Mouse (Mus musculus) neural tube, embryonic 15.5 days (tissue): Measurements from ENCODE around the gene Cdt1. TPM values are rescaled to one million over a fixed set of nuclear protein-coding genes. Genes with fewer than 3 reads are reported as not detected.
A peak's percentile ranks its signal among the peaks of the same experiment; 100 is the strongest.

Experiments
- ATAC-seq: fragments of 200-750 bp; cut with Nextera tagmentation; 2 replicates; pipeline ENCODE4 v1.8.0; 2017; ENCODE audit warnings: mild to moderate bottlenecking, moderate TSS enrichment, moderate library complexity; ENCODE audit not compliant: low FRiP score
- H3K27ac ChIP-seq: fragments of 300-500 bp; sonication (generic); replicated peaks from 2 replicates; pipeline ENCODE4 v1.5.1; 2015; ENCODE audit warnings: mild to moderate bottlenecking, inconsistent platforms
- H3K27me3 ChIP-seq: fragments of 300-500 bp; sonication (generic); replicated peaks from 2 replicates; pipeline ENCODE4 v1.6.1; 2015; ENCODE audit warnings: inconsistent platforms
- H3K36me3 ChIP-seq: fragments of 300-500 bp; sonication (generic); 2 replicates; pipeline ENCODE4 v1.6.1; 2015; ENCODE audit warnings: inconsistent platforms
- H3K4me1 ChIP-seq: fragments of 300-500 bp; sonication (generic); 2 replicates; pipeline ENCODE4 v1.6.1; 2015; ENCODE audit warnings: inconsistent platforms
- H3K4me2 ChIP-seq: fragments of 300-500 bp; sonication (generic); 2 replicates; pipeline ENCODE4 v1.6.1; 2015; ENCODE audit warnings: inconsistent platforms, mild to moderate bottlenecking, moderate library complexity
- H3K4me3 ChIP-seq: fragments of 300-500 bp; sonication (generic); replicated peaks from 2 replicates; pipeline ENCODE4 v1.5.1; 2015; ENCODE audit warnings: mild to moderate bottlenecking, inconsistent platforms
- H3K9ac ChIP-seq: fragments of 300-500 bp; sonication (generic); replicated peaks from 2 replicates; pipeline ENCODE4 v1.6.1; 2015; ENCODE audit warnings: mild to moderate bottlenecking, inconsistent platforms
- H3K9me3 ChIP-seq: fragments of 300-500 bp; sonication (generic); replicated peaks from 2 replicates; pipeline ENCODE4 v1.6.1; 2016; ENCODE audit warnings: inconsistent platforms
- WGBS: fragments of 180-500 bp; shearing (Covaris S2); methylation state at CpG from one replicate; pipeline ENCODE4 v1.1.7; 2015; ENCODE audit warnings: mixed read lengths; 5-methylcytosine and 5-hydroxymethylcytosine counted together
- polyA plus RNA-seq: library from polyadenylated mRNA; unstranded; fragments of >200 nt; fragmentation: Nextera tagmentation; extraction: Ambion mirVana; gene quantifications from 2 replicates; pipeline ENCODE4 v1.2.1, GENCODE M21; 2015

The Cdt1 gene
- 6.8 and 15.4 TPM in 2 replicates for polyA plus RNA-seq

DNA sequence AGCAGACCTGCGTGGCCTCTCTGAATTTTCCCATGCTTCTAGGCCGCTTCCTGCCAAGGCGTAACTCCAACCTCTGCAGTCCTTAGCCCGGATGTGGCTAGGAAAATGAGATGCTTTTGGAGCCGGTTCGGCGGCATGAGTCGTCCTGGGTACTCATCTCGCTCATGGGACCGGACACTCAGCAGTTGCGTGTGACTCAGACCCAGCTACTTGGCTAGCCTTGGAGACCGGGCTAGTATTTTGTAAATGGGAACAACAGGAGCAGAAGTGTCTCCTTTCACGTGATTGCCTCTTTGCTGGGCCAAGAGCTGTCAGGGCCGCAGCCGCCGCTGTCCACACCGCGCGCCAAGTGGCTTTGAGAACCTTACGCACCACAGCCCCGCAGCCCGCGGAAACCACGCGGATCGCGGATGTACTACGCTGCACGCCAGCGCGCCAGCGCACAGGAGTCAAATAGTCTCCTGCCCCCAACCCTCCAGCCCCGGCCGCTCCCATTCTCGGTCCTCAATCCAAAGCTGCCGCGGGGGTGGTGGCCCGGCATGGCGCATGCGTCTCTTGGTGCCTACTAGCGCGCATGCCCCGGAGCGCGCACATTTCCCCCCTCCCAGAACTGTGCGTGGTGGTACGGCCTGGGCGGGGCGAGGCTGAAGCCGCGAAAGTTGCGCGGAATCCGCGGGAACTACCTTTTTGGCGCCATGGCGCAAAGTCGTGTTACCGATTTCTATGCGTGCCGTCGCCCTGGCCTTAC lies at the start of gene Cdt1:
TSS of gene Cdt1 (plus strand) at position 655 of the 748 bp plus-strand sequence.
- ATAC-seq, result peak; percentile 96
- Histone ChIP-seq H3K4me3 (peak within 1 kb of the TSS; percentile 82), H3K36me3 (peaks cover 15% of the 10 kb centered on the region), H3K4me2 (peak within 1 kb of the TSS; percentile 98), H3K9ac (peak within 1 kb of the TSS; percentile 65), H3K27ac (peak within 1 kb of the TSS; percentile 90), H3K4me1 (peaks cover 25% of the 10 kb centered on the region), H3K27me3 (no peaks in the 10 kb centered on the region), H3K9me3 (no peaks in the 10 kb centered on the region)
- WGBS, result under 1% methylated on average over 62 of the region's 62 CpGs

DNA sequence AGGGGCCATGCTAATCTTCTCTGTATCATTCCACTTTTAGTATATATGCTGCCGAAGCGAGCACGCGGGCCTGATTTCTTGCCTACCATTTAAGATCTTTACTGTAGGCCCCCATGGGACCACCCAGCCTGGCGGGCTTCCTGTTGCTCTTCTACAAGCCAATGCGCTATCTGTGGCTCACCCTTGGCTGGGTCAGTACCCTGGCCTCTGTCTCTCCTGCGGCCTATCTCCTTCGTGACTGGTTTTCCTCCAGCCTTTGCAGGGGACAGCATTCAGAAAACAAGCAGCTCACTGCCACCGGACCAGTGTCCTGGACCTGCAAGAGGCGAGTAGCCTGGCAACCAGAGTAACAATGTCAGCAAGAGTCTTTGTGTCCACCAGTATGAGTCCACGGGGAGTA lies 47.2 kb upstream of the Cdt1 start:
- WGBS, result 76% methylated on average over 11 of the region's 11 CpGs
- no peak overlapping the region for H3K4me2 ChIP-seq
- H3K9ac ChIP-seq, result no peak overlapping the region
- peaks cover 6% of the 10 kb centered on the region; the same call in 1 of the 2 replicates for H3K27me3 ChIP-seq
- H3K36me3 ChIP-seq, result no peaks in the 10 kb centered on the region
- no peaks in the 10 kb centered on the region for H3K9me3 ChIP-seq
- no peak overlapping the region for H3K4me3 ChIP-seq
- peaks cover 34% of the 10 kb centered on the region for H3K4me1 ChIP-seq
- no peak overlapping the region; the same call in 1 of the 2 replicates for H3K27ac ChIP-seq
- no peak for ATAC-seq

DNA sequence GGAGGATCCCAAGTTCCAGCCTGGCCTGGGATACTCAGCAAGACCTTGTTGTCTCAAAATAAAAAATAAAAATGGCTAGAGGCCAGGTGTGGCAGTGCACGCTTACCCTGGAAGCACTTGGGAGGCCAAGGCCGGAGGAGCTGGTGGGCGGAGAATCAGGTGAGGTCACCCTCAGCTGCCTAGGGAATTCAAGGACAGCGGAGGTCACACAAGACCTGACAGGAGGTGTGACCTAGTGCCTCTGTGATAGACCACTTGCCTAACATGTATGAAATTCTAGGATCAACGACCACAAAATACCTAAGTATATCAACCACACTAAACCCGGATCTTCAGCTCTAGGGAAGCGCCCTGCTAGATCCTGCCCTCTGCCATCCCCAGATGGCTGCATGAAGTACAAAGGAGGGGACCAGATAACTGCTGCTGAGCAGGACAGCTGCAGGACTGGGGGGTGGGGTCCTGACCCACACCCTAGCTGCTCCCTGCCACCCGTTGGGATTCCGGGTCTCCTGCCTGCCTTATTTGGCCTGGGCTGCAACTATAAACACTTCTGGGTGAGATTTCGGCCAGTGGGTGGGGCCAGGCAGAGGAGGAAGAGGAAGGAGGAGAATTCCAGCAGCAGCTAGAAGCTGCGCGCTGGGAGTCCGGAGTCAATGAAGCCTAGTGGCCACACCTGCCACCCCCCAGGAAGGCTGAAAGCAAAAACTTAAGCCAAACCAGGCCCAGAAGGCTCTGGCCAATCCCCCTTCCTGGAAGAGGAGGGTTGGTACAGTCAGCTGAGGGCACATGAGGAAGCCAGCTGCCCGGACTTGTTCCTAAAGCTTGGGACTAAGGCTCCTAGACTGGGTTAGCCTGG lies 44.8 kb upstream of the Cdt1 start:
- Histone ChIP-seq H3K9ac (peak overlapping the region; percentile 38; the same call in 1 of the 2 replicates), H3K9me3 (no peaks in the 10 kb centered on the region), H3K4me3 (no peak overlapping the region), H3K4me1 (peaks cover 30% of the 10 kb centered on the region), H3K4me2 (peak overlapping the region; percentile 42), H3K27me3 (peaks cover 6% of the 10 kb centered on the region; the same call in 1 of the 2 replicates), H3K36me3 (no peaks in the 10 kb centered on the region), H3K27ac (peak overlapping the region; percentile 54)
- 57% methylated on average over 14 of the region's 14 CpGs for WGBS
- ATAC-seq, result no peak

DNA sequence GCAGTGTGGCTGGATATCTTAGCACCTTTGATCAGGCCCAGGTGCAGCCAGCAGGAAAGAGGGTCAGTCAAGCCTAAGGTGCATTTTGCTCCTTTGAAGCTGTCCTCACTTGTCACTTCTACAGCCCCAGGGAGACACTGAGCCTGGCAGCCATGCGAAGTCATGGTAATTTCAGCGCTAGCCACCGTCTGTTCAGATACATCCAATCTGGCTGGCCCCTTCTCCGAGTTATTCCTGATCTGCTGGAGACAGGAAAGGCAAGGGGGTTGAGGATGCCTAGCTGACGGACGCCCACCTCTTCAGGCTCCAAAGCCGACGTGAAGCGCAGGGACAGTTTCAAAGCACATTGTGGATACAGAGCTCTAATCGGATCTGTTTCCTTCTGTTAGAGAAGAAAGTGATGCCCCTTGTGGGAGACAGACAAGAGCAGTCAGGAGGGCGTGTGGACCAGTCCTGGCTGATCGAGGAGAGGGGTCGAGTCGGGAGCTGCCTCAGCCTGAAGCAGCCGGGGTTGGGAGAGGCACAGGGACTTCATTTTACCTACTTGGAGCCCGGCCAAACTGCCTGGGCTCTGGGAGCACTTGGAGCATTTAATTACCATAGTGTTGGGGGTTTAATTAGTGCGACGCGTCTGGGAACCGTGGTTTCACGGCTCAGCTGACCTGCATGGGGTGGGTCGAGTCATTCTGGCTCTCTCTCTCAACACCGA lies 44.0 kb upstream of the Cdt1 start:
- 9% methylated on average over 23 of the region's 23 CpGs for WGBS
- Histone ChIP-seq H3K4me1 (peaks cover 29% of the 10 kb centered on the region), H3K4me3 (no peak overlapping the region), H3K27me3 (peaks cover 6% of the 10 kb centered on the region; the same call in 1 of the 2 replicates), H3K4me2 (peak overlapping the region; percentile 42), H3K9me3 (no peaks in the 10 kb centered on the region), H3K27ac (peak overlapping the region; percentile 54), H3K9ac (peak overlapping the region; percentile 38; the same call in 1 of the 2 replicates), H3K36me3 (no peaks in the 10 kb centered on the region)
- peak; percentile 47 for ATAC-seq

DNA sequence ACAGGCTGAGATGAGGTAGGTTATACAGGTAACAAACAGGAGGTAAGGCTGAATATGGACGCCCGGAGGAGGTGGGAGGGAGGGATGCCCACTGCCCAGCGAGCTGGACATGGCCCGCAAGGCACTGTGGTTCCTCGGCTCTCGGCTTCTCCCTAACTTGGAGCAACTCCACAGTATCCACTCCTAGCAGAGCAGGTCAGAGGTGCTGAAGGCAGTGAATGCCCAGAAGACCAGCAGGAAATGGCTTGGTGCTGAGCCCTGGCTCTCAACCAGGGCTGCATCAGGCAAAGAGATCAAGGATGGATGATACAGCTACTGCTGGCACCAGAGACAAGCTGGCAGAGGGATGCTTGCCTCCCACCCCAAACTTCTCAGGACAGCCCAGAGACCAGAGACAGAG lies 43.3 kb upstream of the Cdt1 start:
- Histone ChIP-seq H3K27me3 (peaks cover 6% of the 10 kb centered on the region; the same call in 1 of the 2 replicates), H3K9ac (no peak overlapping the region), H3K4me1 (peaks cover 29% of the 10 kb centered on the region), H3K4me3 (no peak overlapping the region), H3K36me3 (no peaks in the 10 kb centered on the region), H3K4me2 (peak overlapping the region; percentile 42; the same call in 1 of the 2 replicates), H3K9me3 (no peaks in the 10 kb centered on the region), H3K27ac (peak overlapping the region; percentile 54; the same call in 1 of the 2 replicates)
- no peak for ATAC-seq
- 77% methylated on average over 6 of the region's 6 CpGs for WGBS

DNA sequence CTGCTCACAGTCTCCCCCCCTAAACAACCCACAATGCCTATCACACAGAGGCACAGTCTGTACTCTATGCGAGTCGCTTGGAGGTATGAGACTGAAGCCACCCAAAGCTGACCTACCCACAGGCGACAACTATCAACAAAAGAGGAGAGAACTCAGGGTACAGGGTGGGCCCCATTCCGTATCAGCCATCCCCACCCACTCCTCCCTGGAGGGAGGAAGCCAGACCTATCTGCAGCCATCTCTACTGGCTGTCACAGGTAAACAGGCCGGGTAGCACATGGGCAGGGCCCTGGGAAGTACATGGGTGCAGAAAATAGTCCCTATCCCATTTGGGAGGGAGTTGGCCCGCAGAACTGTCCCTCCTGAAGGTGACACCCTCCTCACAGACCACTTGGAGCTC lies 42.8 kb upstream of the Cdt1 start:
- Histone ChIP-seq H3K4me1 (peaks cover 29% of the 10 kb centered on the region), H3K9ac (no peak overlapping the region), H3K4me3 (no peak overlapping the region), H3K9me3 (no peaks in the 10 kb centered on the region), H3K4me2 (no peak overlapping the region), H3K36me3 (no peaks in the 10 kb centered on the region), H3K27ac (no peak overlapping the region), H3K27me3 (peaks cover 6% of the 10 kb centered on the region; the same call in 1 of the 2 replicates)
- WGBS, result 84% methylated on average over 6 of the region's 6 CpGs
- ATAC-seq, result no peak

DNA sequence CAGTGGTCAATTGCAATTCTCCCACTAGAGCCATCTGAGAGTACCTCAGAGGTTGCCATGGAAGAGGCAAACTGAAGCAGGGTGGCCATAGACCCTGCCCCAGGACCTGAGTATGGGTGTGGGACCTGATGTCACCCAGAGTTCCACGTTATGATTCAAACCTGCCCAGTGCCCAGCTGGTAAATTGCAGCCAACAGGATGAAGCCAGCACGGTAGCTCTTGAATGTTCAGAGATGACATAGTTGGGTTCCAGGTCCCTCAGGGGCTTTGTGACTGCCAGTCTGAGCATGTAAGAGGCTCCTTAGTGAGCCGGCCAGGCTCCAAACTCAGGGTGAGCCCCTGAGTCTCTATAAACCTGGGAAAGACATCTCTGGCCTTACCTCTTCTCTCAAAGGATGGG lies 41.7 kb upstream of the Cdt1 start:
- H3K27ac ChIP-seq, result no peak overlapping the region
- H3K36me3 ChIP-seq, result no peaks in the 10 kb centered on the region
- no peak for ATAC-seq
- H3K9me3 ChIP-seq, result no peaks in the 10 kb centered on the region
- H3K27me3 ChIP-seq, result peaks cover 6% of the 10 kb centered on the region; the same call in 1 of the 2 replicates
- H3K4me3 ChIP-seq, result no peak overlapping the region
- WGBS, result 75% methylated on average over 3 of the region's 3 CpGs
- no peak overlapping the region for H3K9ac ChIP-seq
- peaks cover 29% of the 10 kb centered on the region for H3K4me1 ChIP-seq
- H3K4me2 ChIP-seq, result no peak overlapping the region

DNA sequence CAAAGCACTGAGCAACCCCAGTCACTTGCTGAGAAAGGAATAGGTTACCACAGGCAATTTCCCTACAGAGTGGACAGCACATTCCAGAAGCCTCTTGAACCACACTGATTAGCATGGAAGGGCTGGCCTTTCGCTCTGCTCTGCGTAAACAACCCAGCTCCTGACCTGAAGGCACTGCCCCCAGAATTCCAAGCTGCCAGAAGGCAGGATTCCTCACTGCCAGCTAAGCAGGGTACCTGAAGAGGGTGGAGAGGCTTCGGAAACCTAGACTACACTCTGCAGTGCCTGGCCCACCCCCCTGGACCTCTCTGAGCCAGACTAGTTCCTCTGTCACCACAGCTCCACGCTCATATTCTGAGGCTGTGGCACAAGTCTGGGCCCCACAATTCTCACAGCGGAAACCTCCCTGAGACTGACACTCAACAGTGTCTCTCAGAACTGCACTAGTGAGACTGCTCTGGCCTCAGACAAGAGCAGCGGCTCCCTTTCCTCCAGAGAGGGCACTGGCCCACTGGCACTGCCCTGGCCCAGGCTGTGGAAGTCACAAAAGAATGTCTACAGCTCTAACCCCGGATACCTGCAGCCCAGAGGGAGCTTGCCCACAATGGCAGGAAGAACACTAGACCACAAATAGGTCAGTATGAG lies 41.2 kb upstream of the Cdt1 start:
- Histone ChIP-seq H3K9ac (no peak overlapping the region), H3K4me3 (no peak overlapping the region), H3K36me3 (no peaks in the 10 kb centered on the region), H3K9me3 (no peaks in the 10 kb centered on the region), H3K27me3 (peaks cover 6% of the 10 kb centered on the region; the same call in 1 of the 2 replicates), H3K4me1 (peaks cover 29% of the 10 kb centered on the region), H3K27ac (no peak overlapping the region), H3K4me2 (no peak overlapping the region)
- WGBS, result 82% methylated on average over 7 of the region's 7 CpGs
- ATAC-seq, result no peak

DNA sequence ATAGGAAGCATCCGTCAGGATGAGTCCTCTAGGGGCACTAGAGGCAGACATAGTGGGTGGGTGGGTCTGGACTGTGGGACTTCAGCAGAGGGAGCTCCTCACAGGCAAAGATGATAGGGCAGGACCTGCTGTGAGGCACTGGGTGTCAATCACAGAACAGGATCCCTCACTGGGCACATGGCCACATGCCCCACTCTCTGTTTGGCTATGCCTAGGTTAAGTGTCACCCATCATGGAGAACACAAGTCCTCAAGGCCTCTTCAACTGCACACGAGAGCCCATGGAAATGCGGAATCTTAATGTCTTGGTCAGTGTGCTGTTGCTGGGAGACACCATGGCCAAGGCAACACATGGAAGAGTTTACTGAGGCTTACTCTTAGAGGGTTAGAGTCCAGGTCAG lies 39.9 kb upstream of the Cdt1 start:
- no peak overlapping the region for H3K4me3 ChIP-seq
- WGBS, result 91% methylated on average over 3 of the region's 3 CpGs
- no peaks in the 10 kb centered on the region for H3K36me3 ChIP-seq
- peaks cover 27% of the 10 kb centered on the region for H3K4me1 ChIP-seq
- no peaks in the 10 kb centered on the region for H3K9me3 ChIP-seq
- no peak overlapping the region for H3K4me2 ChIP-seq
- no peak overlapping the region for H3K27ac ChIP-seq
- peaks cover 6% of the 10 kb centered on the region; the same call in 1 of the 2 replicates for H3K27me3 ChIP-seq
- ATAC-seq, result no peak
- H3K9ac ChIP-seq, result no peak overlapping the region

DNA sequence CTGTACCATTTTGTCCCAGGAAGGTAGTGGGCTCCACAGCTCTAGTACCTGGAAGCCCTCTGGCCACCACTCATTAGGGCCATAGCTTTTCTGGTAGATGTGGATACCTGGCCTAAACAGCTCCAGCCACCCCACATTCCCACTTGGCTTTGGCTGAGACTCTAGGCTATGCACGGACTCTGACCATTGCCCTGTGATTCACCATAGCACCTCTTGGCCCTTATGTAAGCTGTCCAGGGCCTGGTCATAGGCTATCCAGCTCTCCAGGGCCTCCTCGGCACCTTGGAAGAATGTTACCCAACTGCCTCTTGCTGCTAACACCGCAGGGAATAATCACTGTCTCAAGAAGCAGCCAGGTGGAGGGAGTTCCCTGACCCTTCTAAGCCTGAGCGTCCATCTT lies 38.7 kb upstream of the Cdt1 start:
- no peak for ATAC-seq
- H3K27me3 ChIP-seq, result peaks cover 6% of the 10 kb centered on the region; the same call in 1 of the 2 replicates
- H3K4me1 ChIP-seq, result peaks cover 15% of the 10 kb centered on the region
- H3K9me3 ChIP-seq, result no peaks in the 10 kb centered on the region
- no peak overlapping the region for H3K4me3 ChIP-seq
- H3K4me2 ChIP-seq, result no peak overlapping the region
- H3K9ac ChIP-seq, result no peak overlapping the region
- H3K36me3 ChIP-seq, result no peaks in the 10 kb centered on the region
- H3K27ac ChIP-seq, result no peak overlapping the region
- 92% methylated on average over 4 of the region's 4 CpGs for WGBS

DNA sequence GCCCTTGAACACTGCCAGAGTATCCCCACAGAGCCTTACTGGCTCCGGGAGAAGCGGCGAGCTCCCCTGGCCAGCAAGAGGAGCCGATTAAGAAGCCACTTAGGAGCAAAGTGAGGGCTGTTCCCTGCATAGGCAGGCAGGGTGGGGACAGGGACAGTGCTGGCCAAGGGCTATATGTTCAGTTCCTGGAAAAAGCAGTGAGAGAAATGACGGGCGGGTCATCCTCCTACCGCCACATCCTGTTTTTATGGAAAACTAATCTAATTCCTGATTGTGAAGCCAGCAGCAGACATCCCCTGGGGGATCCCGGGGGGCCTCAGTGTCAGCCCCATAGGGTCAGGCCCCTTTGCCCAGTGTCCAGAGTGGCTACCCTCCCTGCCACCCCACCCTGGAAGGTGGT lies 36.5 kb upstream of the Cdt1 start:
- no peaks in the 10 kb centered on the region for H3K9me3 ChIP-seq
- H3K27ac ChIP-seq, result no peak overlapping the region
- no peak overlapping the region for H3K4me2 ChIP-seq
- H3K9ac ChIP-seq, result no peak overlapping the region
- WGBS, result 95% methylated on average over 8 of the region's 8 CpGs
- no peak for ATAC-seq
- H3K27me3 ChIP-seq, result no peaks in the 10 kb centered on the region
- H3K4me1 ChIP-seq, result peaks cover under 1% of the 10 kb centered on the region; the same call in 1 of the 2 replicates
- no peak overlapping the region for H3K4me3 ChIP-seq
- H3K36me3 ChIP-seq, result no peaks in the 10 kb centered on the region
